Mouse (Mus musculus) WW6 (cell line): ENCODE results near the gene Nsun2.
"Not testable (repeated sequence)": the region's sequence is repeated elsewhere in the genome, so short reads cannot be mapped to it uniquely, and the experiment has no call there.

Experiments used
- DNase-seq: peaks from one replicate; pipeline ENCODE4 v3.0.0-alpha.2; 2013; ENCODE audit warnings: low read depth, low spot score

Nsun2 gene

DNA sequence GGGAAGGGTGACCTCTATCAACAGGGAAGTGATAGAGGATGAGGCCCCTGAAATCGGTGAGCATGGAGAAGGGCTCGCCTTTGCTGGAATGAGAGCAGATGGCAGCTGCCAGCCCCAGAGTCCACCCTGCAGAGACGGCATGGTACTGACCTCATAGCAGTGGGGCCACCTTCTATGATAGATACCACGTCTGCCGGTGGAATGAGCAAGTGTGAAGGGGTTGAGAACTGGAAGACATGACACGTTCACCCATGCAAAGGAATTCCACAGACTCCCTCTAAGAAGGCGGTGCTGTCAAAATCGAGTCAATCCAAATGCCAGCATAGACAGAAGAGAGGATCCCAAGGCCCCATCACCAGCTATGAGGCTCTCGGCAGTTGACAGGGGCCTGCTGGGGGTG lies 20.7 kb downstream of the Nsun2 start:
- no peak for DNase-seq

DNA sequence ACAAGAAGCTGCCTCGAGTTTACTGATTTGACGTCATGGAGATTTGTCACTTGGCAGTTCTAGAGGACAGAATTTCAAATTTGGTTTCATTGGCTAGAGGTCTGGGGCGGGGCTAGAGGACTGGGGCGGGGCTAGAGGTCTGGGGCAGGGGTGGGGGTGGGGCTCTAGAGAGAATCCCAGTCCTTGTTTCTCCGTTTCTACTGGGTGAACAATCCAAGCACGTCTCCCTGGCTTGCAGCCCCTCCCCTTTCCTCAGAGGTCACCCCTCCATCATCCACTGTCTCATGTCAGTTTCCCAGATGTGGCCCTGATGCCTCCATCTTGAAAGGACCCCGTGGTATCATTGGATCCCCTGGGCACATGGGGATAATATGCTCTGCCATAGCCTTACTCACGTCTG lies 21.5 kb downstream of the Nsun2 start:
- DNase-seq: no peak

DNA sequence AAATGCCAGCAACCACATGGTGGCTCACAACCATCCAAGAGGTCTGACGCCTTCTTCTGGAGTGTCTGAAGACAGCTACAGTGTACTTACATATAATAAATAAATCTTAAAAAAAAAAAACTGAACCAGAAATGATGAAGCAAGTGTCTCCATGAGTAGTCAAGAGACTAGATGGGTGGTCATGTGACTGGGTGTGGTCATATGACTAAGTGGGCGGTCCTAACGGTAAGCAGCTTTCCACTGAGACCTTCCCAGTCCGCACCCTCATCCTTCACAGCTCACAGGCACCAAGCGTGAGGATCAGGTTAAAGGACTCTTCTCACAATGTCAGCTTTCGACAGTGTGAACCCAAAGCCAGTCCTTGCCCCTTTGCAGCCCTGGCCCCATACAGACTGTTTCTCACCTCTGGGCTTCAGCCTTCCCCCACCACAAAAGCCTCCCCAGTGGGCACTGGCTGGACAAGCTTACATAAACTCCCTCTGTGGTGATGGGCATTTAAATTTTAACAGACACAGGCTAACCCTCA lies 22.5 kb downstream of the Nsun2 start:
- DNase-seq: no peak

DNA sequence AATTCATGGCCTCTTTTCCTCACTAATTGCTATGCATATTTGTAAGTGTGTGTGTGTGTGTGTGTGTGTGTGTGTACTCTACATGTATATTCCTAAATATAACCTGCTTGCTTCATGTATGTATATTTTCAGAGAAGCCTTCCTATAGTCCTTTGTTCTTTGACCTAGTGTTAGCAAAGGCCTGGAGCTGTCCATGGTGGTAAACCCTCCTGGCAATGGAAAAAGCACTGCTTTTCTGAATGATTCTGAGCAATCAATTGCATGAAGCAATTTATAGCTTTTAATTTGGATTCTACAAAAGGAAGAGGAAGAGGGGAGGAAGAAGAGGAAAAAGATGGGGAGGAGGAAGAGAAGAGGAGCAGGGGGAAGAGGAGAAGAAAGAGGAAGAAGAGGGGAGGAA lies 23.2 kb downstream of the Nsun2 start:
- no peak for DNase-seq

DNA sequence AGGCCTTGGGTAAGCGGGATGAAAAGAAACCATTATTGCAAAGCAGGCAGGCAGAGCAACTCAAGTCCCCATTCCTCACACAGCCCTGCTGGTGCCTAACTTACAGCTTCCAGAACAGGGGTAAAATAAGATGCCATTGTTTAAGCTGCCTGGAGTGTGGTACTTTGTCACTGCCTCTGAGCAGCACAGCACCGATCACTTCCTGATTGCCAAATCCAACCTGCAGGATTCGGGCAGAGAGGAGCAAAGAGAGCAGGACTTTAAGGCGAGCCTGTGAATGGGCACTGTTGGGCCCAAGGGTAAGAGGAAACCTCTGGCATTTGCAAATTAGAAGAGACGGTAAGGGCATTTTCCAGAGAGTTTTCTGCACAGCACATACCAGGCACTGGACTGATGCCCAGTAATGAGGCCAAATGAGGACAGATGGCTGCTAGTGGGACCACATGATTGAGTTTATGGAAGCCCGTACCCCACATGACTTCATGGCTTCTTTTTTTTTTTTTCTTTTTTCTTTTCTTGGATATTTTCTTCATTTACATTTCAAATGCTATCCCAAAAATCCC lies 24.6 kb downstream of the Nsun2 start:
- no peak for DNase-seq

DNA sequence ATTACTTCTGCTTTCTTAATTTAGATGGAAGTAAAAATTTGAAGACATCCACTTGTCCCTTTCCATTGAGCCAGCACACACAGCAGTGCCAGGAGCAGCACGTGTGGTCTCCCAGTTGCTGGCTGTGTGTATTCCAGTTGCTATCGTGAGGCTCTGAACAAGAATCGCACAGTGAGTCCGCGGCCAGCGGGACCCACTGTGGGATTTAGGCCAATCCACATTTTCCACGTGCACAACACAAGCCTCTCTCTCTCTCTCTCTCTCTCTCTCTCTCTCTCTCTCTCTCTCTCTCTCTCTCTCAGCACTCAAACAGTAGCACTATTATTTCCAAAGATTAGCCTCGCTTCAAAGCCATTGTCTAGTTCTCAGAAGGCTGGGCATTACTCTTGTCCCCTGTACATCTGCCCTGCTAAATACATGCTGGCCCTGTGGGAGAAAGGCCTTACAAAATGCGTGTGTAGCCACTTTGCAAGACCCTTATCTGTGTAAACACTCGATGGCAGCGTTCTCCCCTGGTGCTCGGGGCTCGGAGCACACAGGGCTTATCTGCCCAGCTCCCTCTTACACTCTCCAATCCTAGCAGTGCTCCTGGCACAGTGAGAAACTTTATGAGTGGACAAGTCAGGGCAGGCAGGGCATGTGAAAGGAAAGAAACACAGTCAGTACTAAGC lies 25.9 kb downstream of the Nsun2 start:
- no peak for DNase-seq

DNA sequence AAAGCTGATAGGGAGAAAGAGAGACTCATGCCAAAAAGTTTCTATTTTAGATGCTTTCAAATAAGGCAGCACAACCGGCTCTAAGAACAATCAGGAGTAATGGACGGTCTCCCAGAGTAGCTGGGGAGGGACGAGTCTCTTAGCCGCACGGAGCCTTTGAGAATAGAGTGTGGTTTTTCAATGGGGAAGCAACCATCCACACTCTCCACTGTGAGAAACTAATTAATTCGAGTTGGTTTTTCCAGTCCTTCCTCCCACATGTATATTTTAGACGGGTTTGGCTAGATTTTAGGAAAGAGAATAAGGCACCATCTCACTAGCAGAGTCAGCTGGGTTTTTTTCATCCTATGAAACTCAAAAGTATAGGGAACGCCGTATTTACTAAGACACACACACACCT lies 28.5 kb downstream of the Nsun2 start:
- no peak for DNase-seq

DNA sequence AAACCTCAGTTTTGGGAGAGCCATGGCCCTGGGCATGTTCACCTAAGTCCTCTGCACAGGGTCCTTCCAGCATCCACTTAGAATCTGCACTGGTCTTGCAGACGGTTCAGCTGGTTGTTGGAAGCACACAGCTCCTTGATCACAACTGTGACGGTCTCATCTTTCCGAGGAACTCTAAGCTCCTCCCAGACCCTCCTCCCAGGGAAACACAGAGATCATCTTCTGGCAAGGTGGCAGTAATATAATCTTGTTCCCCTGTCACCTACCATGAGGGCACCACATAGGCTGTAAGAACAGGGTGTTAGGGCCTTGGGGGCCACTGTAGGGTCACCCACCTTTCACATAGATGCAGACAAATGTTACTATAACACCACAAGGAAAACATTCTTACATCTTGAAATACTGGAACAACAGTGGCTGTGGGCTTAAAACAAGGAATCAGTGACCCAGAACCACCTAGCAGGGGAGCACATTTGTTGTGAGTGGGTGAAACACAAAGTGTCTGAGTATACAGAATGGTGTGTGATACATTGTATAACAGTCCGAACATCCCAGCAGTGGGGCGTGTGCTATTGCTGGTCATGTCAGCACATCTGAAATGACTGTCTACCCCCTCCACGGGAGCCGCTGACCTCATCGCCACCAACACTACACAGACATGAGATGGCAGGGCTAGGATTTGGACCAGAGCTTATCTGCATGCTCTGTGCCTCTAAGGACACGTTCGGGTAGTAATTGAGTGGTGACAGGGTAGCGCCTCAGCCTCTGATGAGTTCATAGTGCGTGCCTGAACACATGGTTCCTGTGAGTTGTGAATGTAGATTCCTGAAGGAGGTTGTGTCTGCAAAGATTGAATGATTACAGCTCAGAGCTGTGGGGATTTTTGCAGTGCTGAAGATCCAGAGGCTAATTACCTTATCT lies 29.4 kb downstream of the Nsun2 start:
- DNase-seq: no peak

DNA sequence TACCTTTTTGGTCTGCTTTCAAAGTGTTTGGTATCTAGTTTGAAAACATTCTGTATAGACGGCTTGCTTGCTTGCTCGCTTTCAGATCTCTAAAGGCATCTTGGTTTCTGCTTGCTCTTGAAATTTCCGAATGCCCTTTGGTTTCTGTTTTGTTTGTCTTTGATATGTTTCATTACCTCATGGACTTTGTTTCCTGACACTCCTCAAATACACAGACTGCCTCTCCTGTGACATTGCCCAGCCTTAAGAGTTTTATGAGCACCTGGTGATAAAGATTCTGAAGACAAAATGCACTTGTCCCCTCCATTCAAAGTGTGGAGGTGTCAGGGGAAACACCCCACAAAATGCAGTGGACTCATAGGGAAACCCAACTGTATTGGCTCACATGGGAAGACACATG lies 30.4 kb downstream of the Nsun2 start:
- no peak for DNase-seq

DNA sequence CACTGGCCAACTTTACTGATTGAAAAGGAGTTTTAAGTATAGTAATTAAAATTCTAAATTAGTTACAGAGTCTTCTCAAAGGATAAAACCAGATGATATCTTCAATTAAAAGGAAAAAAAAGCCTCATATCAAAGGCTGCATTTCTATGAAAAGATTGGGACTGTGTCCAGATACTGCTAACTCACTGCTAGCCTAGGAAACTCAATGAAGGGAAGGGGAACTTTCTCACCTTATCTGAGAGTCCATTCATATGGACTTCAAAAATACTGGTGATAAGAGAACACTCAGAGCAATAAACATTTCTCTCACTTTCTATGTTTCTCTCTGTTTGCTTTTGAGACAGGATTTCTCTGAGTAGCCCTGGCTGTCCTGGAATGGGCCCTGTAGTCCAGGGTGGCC lies 31.0 kb downstream of the Nsun2 start:
- DNase-seq: no peak

DNA sequence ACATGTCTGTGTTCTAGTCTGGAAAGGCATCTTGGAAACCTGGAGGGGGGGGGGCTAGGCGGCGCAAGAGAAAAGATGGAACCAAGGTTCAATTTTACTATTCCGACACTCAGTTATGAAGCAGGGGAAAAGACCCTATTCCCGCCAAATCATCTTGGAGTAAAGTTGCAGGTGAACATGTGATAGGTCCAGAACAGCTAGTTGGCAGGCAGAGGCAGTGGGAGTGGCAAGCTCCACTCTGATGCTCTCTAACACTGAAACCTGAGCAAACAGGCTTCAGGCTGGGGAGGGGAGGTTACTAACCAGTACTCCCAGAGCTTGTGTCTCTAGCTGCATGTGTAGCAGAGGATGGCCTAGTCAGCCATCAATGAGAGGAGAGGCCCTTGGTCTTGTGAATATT lies 31.9 kb downstream of the Nsun2 start:
- not testable (repeated sequence) for DNase-seq

DNA sequence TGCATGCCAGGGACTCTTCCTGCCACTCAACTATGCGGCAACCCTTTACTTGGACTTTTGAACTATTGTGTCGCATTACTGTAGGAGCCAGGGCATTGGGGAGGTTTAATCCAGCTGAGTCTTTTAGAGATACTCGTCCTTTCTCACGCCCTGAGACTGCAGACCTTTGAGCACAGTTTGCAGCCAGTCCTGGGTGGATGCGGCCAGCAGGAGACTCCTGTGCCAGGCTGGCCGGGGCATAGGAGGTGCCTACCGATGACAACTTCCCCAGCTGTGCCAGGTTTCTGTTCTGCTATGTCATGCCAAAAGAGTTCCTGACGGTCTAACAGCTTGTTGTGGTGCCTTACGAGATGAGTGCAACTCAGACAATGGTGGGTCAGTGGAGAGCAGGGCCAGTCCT lies 35.7 kb downstream of the Nsun2 start:
- DNase-seq: no peak

DNA sequence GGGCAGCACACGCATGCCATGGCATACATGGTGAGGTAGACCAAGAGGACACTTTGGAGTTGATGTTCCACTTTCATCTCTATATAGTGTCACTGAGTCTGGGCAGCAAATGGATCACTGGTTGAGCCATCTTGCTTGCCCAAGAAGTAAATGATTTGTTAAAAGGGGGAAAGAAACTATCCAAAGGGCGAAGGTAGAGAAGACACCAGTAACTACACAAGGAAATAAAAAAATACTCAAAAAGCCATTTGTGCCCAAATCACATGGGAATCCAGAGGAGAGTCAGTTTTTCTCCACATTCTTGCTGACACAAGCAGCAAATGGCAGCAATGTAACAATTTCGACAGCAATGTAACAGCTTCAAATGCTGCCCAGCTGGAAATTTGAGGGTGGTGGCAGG lies 39.0 kb downstream of the Nsun2 start:
- DNase-seq: no peak

DNA sequence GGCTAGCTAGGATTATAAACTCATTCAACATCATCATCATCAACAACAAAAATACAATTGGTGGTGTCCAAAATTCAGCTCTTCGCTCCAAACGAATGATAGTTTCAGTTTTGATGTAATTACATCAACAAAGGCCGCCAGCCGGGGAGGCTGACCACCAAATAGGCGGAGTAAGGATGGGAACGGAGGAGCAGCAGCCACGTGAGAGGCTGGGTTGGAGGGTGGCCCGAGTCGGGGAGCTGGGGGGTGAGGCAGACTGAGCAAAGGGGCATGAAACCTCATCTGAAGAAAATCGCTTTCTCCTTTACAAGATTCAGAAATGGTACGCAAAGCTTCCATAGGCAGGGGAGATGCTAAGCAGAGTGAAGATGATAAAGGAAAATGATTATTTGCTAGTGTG lies 43.1 kb downstream of the Nsun2 start:
- DNase-seq: no peak

DNA sequence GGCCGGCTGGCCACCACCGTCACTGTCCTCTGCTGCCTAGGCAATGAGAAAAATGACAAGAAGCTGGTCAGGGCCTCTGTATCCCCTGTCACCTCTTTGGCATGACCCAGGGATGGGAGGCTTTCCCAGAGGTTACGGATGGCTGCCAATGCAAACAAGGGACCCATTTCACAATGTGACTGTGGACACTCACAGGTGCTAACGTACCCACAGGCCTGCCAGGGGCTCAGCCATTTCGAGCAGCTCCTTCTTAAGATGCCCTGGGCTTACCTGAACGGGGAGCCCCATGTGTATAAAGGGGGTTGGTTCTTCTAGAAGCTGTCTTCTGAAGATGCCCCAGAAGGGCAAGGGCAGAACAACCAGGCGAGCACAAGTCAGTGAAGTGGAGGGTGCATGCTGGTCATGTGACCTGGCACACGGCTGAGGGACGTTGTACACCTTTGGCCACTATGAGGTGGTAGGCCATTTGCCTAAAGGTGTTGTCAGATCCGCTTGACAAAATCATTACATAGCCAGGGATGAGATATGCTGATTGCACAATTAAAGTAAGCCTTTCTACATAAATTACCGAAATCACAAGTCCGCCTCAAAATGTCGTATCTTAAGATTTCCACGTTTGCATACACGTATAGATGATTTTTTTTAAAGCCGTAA lies 43.8 kb downstream of the Nsun2 start:
- no peak for DNase-seq

DNA sequence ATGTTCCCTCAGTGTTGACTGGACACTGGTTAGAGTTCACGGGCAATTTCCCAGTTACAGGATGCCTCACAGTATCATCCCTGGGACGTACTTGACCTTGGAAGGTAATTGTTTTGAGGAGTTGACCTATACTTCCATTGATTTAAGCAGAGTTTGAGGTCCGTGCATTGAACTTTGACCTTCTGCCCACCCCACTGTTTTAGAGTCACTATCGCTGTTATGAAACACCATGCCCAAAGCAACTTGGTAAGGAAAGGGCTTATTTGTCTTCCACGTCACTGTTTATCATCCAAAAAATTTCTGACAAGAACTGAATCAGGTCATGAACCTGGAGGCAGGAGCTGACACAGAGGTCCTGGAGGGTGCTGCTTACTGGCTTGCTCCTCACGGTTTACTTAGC lies 48.9 kb downstream of the Nsun2 start:
- no peak for DNase-seq

DNA sequence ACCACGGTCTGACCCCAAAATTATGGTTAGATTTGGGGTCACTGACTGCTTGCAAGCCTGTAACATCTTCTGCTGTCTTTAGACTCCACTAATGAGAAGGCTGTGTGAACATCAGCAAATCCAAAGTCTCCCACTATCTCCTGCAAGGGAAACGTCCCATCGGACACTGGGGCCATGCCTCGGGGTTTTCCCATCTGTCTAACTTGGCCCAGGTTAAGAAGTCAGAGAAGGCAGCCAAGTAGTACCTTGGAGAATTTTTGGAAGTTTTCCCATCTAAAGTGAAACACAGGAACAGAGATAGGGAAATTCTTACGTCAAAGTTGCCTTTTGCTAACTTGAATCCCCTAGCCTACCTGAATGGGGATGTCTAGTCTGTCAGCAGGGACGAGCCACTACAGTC lies 50.0 kb downstream of the Nsun2 start:
- DNase-seq: no peak

DNA sequence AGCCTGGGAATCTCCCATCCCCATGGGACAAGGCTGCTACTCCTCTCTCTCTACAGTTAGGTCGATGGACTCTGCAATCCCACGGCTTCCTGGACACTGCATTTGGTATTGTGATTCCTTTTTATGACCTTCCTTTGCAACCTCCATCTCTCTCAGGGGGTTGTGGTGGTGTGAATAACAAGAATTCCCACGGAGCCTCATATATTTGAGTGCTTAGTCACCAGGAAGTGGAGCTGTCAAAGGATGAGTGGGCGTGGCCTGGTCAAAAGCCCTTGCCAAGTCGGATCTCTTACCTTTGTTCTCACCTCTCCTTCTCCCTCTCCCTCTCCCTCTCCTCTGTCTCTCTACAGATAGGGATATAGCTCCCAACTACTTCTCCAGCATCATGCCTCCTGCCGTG lies 52.3 kb downstream of the Nsun2 start:
- no peak for DNase-seq

DNA sequence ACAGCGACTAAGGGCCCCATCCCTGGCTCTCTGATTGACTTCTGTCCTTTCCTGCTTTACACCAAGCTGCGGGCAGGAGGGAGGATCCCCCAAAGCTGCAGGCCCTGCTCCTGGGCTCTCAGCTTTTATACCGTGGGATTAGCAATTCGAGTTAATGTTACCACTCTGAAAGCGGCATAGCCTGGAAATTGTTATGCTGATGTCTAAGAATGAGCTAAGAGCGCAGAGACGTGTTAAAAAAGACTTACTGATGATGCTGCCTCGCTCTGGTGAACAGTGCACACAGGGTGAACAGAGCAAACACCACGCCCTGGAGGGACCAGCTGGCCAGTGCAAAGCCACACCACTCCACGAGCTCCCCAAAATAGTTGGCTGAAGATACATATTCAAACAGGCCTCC lies 52.8 kb downstream of the Nsun2 start:
- DNase-seq: no peak

DNA sequence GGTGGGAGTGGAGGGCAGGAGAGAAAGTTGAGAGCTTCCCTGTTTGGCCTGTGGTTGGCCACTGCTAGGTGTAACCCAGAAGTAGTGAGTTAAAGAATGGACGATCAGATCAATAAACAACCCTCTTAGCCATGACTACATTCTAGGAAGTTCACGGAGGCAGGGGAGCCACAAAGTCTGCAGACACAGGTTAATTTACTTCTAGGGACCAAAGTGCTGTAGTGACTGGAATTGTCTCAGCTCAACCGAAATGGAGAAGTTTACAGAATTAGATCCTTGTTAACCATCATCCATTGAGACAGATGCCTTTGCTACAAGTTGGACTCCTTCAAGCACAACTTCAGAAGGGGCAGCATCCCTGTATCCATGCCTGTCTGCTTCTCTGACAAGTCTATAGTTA lies 54.3 kb downstream of the Nsun2 start:
- DNase-seq: no peak

DNA sequence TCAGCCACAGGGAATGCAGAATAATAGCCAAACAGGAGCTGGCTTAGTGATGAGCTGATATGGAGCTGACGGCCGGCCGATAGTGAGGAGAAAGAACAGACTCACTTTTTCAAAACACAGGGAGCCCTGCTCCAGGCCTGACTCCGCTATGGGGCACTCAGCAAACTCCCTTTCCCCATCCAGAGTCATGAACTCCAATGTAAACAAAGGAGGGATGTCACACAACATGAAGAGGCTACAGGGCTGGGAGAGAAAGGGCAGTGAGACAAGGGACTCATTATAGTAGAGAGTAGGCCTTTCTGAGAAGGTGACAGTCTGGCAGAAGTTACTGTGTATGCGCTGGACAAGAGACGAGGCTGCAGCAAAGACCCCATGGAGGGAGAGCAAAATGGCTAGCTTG lies 54.7 kb downstream of the Nsun2 start:
- DNase-seq: no peak

DNA sequence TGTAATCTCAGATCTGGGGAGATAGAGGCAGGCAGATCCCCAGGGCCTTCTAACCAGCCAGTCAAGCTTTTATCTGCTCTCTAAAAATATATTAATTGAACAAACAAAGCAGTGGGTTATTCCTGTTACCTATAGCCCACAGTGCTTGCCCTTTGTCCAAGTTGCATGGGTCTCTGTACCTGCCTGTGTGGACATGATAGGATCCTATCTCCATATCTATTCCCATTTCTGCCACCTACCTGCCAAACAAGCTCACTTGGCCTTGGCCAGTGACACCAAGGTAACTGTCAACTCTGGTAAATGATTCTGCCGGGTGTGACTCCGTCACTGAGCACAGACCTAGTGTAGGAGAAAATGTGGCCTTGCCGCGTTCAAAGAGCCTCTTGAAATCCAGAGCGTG lies 57.8 kb downstream of the Nsun2 start:
- no peak for DNase-seq
